Mouse (Mus musculus): Measurements from ENCODE around the gene Akip1. TPM values are rescaled to one million over a fixed set of nuclear protein-coding genes. Genes with fewer than 3 reads are reported as not detected.

The Akip1 gene
- polyA plus RNA-seq (2011; ENCODE audit: insufficient read depth, insufficient read length, low read depth, missing spikeins), result 21.5 and 25.1 TPM in 2 replicates

GRCm38 (mm10) chr7:109703190-109704015, at the start of gene Akip1, which contains the start of gene St5:
Akip1 (plus strand) TSS chr7:109703690.
St5 (minus strand) TSS chr7:109703605.
- Histone ChIP-seq H3K4me1 (ENCODE audit: control insufficient read depth, insufficient read depth, low read length) (no peaks in the 10 kb centered on the region), H3K9me3 (replicated peaks; ENCODE audit: control insufficient read depth, insufficient read depth, low read length, poor library complexity, severe bottlenecking) (no peaks in the 10 kb centered on the region), H3K36me3 (ENCODE audit: control insufficient read depth, insufficient read depth, low read length, poor library complexity, severe bottlenecking) (peaks cover 9% of the 10 kb centered on the region), H3K27me3 (ENCODE audit: control insufficient read depth, insufficient read depth, low read length, poor library complexity, severe bottlenecking) (no peaks in the 10 kb centered on the region), H3K27ac (ENCODE audit: insufficient read depth, low read length) (no peak within 1 kb of the TSS; the same call in 1 of the 2 replicates), H3K9ac (ENCODE audit: low read depth, poor library complexity, severe bottlenecking) (peak within 1 kb of the TSS; percentile 82), H3K4me3 (ENCODE audit: low read depth, low read length) (peak within 1 kb of the TSS; percentile 72)
- TF ChIP-seq EP300 (IDR thresholded peaks at IDR 0.05; ENCODE audit: insufficient read depth, low read depth, low read length) (no peak), POLR2A (IDR thresholded peaks at IDR 0.05; ENCODE audit: insufficient read depth, low read length) (peak; percentile 45)

- Histone ChIP-seq H3K4me1 (ENCODE audit: control insufficient read depth, insufficient read depth, low read length) (no peaks in the 10 kb centered on the region), H3K9ac (ENCODE audit: low read depth, poor library complexity, severe bottlenecking) (no peak overlapping the region), H3K36me3 (ENCODE audit: control insufficient read depth, insufficient read depth, low read length, poor library complexity, severe bottlenecking) (no peaks in the 10 kb centered on the region), H3K9me3 (replicated peaks; ENCODE audit: control insufficient read depth, insufficient read depth, low read length, poor library complexity, severe bottlenecking) (no peaks in the 10 kb centered on the region), H3K27ac (ENCODE audit: insufficient read depth, low read length) (no peak overlapping the region), H3K4me3 (ENCODE audit: low read depth, low read length) (no peak overlapping the region), H3K27me3 (ENCODE audit: control insufficient read depth, insufficient read depth, low read length, poor library complexity, severe bottlenecking) (no peaks in the 10 kb centered on the region)
- TF ChIP-seq POLR2A (IDR thresholded peaks at IDR 0.05; ENCODE audit: insufficient read depth, low read length), result no peak
- TF ChIP-seq CTCF (IDR thresholded peaks at IDR 0.05; ENCODE audit: low read depth, low read length), result no peak
- no peak for TF ChIP-seq EP300 (IDR thresholded peaks at IDR 0.05; ENCODE audit: insufficient read depth, low read depth, low read length)
These were observed 48.6 kb upstream of the Akip1 start for GRCm38 (mm10) chr7:109654871-109655270.

DNA sequence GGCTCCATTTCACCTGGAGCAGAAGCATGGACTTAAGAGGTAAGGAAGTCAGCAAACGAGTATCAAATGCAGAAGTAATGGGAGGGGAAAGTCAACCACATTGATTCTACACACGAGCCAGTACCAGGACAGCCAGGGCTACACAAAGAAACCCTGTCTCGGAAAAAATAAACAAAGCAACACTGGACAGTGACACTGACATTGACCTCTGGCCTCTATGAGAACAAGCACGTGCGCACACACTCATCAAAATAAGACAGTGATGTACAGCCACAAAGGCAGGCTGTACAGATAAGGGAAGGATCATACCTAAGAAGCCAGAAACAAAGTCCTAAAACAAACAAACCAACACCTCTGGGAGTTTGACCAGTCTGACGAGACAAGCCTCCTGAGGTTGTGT, 45.6 kb upstream of the Akip1 start:
- H3K36me3 ChIP-seq (ENCODE audit: control insufficient read depth, insufficient read depth, low read length, poor library complexity, severe bottlenecking), result no peaks in the 10 kb centered on the region
- no peak overlapping the region for H3K27ac ChIP-seq (ENCODE audit: insufficient read depth, low read length)
- H3K4me1 ChIP-seq (ENCODE audit: control insufficient read depth, insufficient read depth, low read length), result no peaks in the 10 kb centered on the region
- no peak overlapping the region for H3K9ac ChIP-seq (ENCODE audit: low read depth, poor library complexity, severe bottlenecking)
- no peaks in the 10 kb centered on the region for H3K9me3 ChIP-seq (replicated peaks; ENCODE audit: control insufficient read depth, insufficient read depth, low read length, poor library complexity, severe bottlenecking)
- H3K4me3 ChIP-seq (ENCODE audit: low read depth, low read length), result no peak overlapping the region
- TF ChIP-seq EP300 (IDR thresholded peaks at IDR 0.05; ENCODE audit: insufficient read depth, low read depth, low read length), result no peak
- TF ChIP-seq CTCF (IDR thresholded peaks at IDR 0.05; ENCODE audit: low read depth, low read length), result no peak
- no peak for TF ChIP-seq POLR2A (IDR thresholded peaks at IDR 0.05; ENCODE audit: insufficient read depth, low read length)
- H3K27me3 ChIP-seq (ENCODE audit: control insufficient read depth, insufficient read depth, low read length, poor library complexity, severe bottlenecking), result no peaks in the 10 kb centered on the region

DNA sequence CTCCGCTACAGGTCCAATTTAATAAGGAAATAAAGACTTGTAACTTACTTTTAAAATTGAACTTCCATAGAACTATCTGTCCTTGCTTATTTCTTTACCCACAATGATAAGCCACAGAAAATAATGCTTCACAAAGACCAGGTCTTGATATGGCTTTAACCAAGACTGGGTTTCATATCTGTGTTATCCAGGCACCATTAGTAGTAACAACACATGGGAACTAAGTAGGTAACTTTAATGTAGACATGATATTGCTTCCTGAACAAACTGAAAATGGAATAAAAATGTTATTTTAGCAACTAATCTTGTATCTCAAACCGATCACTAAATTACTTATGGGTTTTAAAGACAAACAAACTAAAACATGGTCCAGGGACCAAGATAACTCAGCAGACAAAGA, 44.2 kb upstream of the Akip1 start:
- Histone ChIP-seq H3K4me3 (ENCODE audit: low read depth, low read length) (no peak overlapping the region), H3K9me3 (replicated peaks; ENCODE audit: control insufficient read depth, insufficient read depth, low read length, poor library complexity, severe bottlenecking) (no peaks in the 10 kb centered on the region), H3K9ac (ENCODE audit: low read depth, poor library complexity, severe bottlenecking) (no peak overlapping the region), H3K27me3 (ENCODE audit: control insufficient read depth, insufficient read depth, low read length, poor library complexity, severe bottlenecking) (no peaks in the 10 kb centered on the region), H3K4me1 (ENCODE audit: control insufficient read depth, insufficient read depth, low read length) (no peaks in the 10 kb centered on the region), H3K27ac (ENCODE audit: insufficient read depth, low read length) (no peak overlapping the region), H3K36me3 (ENCODE audit: control insufficient read depth, insufficient read depth, low read length, poor library complexity, severe bottlenecking) (no peaks in the 10 kb centered on the region)
- TF ChIP-seq CTCF (IDR thresholded peaks at IDR 0.05; ENCODE audit: low read depth, low read length), result no peak
- no peak for TF ChIP-seq POLR2A (IDR thresholded peaks at IDR 0.05; ENCODE audit: insufficient read depth, low read length)
- TF ChIP-seq EP300 (IDR thresholded peaks at IDR 0.05; ENCODE audit: insufficient read depth, low read depth, low read length), result no peak

DNA sequence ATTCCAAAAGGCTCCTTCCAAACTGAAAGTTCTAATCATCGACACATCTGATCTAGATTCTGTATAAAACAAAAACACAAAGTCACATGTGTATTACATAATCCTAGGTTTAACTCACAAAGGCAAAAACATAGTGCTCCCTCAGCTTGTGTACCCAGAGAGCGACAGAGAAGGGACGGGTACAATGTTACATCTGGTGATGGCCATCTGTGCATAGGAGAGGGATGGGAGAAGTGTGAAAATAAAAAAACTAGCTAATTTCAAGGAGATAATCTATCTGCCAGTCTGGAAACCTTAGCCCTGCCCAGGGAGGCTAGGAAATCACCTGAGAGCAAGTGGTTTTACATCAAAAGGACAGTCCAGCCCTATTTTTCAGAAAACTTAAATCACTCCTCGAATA, 40.9 kb upstream of the Akip1 start:
- Histone ChIP-seq H3K4me1 (ENCODE audit: control insufficient read depth, insufficient read depth, low read length) (no peaks in the 10 kb centered on the region), H3K36me3 (ENCODE audit: control insufficient read depth, insufficient read depth, low read length, poor library complexity, severe bottlenecking) (no peaks in the 10 kb centered on the region), H3K4me3 (ENCODE audit: low read depth, low read length) (no peak overlapping the region), H3K27ac (ENCODE audit: insufficient read depth, low read length) (no peak overlapping the region), H3K9ac (ENCODE audit: low read depth, poor library complexity, severe bottlenecking) (no peak overlapping the region), H3K9me3 (replicated peaks; ENCODE audit: control insufficient read depth, insufficient read depth, low read length, poor library complexity, severe bottlenecking) (no peaks in the 10 kb centered on the region), H3K27me3 (ENCODE audit: control insufficient read depth, insufficient read depth, low read length, poor library complexity, severe bottlenecking) (no peaks in the 10 kb centered on the region)
- TF ChIP-seq POLR2A (IDR thresholded peaks at IDR 0.05; ENCODE audit: insufficient read depth, low read length) (no peak), EP300 (IDR thresholded peaks at IDR 0.05; ENCODE audit: insufficient read depth, low read depth, low read length) (no peak), CTCF (IDR thresholded peaks at IDR 0.05; ENCODE audit: low read depth, low read length) (no peak)

- TF ChIP-seq CTCF (IDR thresholded peaks at IDR 0.05; ENCODE audit: low read depth, low read length) (no peak), EP300 (IDR thresholded peaks at IDR 0.05; ENCODE audit: insufficient read depth, low read depth, low read length) (no peak), POLR2A (IDR thresholded peaks at IDR 0.05; ENCODE audit: insufficient read depth, low read length) (no peak)
- no peak overlapping the region for H3K9ac ChIP-seq (ENCODE audit: low read depth, poor library complexity, severe bottlenecking)
- no peaks in the 10 kb centered on the region for H3K27me3 ChIP-seq (ENCODE audit: control insufficient read depth, insufficient read depth, low read length, poor library complexity, severe bottlenecking)
- no peak overlapping the region for H3K4me3 ChIP-seq (ENCODE audit: low read depth, low read length)
- no peaks in the 10 kb centered on the region for H3K4me1 ChIP-seq (ENCODE audit: control insufficient read depth, insufficient read depth, low read length)
- no peaks in the 10 kb centered on the region for H3K9me3 ChIP-seq (replicated peaks; ENCODE audit: control insufficient read depth, insufficient read depth, low read length, poor library complexity, severe bottlenecking)
- H3K36me3 ChIP-seq (ENCODE audit: control insufficient read depth, insufficient read depth, low read length, poor library complexity, severe bottlenecking), result no peaks in the 10 kb centered on the region
- no peak overlapping the region for H3K27ac ChIP-seq (ENCODE audit: insufficient read depth, low read length)
These were observed 36.8 kb upstream of the Akip1 start for GRCm38 (mm10) chr7:109666664-109667063.
